Mouse (Mus musculus) lung, adult 2 months (tissue): ENCODE results near the gene Pnpla2.

ENCODE experiments used
- CTCF ChIP-seq: fragments of 200-500 bp; IDR thresholded peaks from 2 replicates; pipeline ENCODE4 v1.5.1; 2011; ENCODE audit warnings: mild to moderate bottlenecking, low read length, control low read depth; ENCODE audit not compliant: insufficient read depth
- POLR2A ChIP-seq: fragments of 200-500 bp; IDR thresholded peaks from 2 replicates; pipeline ENCODE4 v1.6.1; 2011; ENCODE audit warnings: low read depth, mild to moderate bottlenecking, control low read depth, low read length, borderline replicate concordance; ENCODE audit errors: extremely low read depth

- no peak for TF ChIP-seq CTCF
- no peak for TF ChIP-seq POLR2A
These were observed 44.4 kb upstream of the Pnpla2 start for GRCm38 (mm10) chr7:141410631-141411030.
